Mouse (Mus musculus): Measurements from ENCODE around the gene Znfx1. TPM values are rescaled to one million over a fixed set of nuclear protein-coding genes. Genes with fewer than 3 reads are reported as not detected.
A peak's percentile ranks its signal among the peaks of the same experiment; 100 is the strongest.

Gene Znfx1
- total and polyA plus RNA-seq, 2 experiments from 2014 or later, result 4.4 to 25.4 TPM

GRCm38 (mm10) chr2:167001486-167001885, 61.3 kb downstream of the Znfx1 start:
- ATAC-seq, result no peak
- WGBS, result 75% methylated on average over 9 of the region's 9 CpGs
- Histone ChIP-seq H3K9me3 (ENCODE audit: low read length) (no peaks in the 10 kb centered on the region), H3K27ac (ENCODE audit: low read depth, low read length) (no peak overlapping the region), H3K4me2 (ENCODE audit: low read depth) (no peak overlapping the region), H3K4me1 (ENCODE audit: insufficient read depth) (no peaks in the 10 kb centered on the region), H3K36me3 (ENCODE audit: insufficient read depth) (no peaks in the 10 kb centered on the region), H3K4me3 (ENCODE audit: low read depth, low read length) (no peak overlapping the region), H3K9ac (no peak overlapping the region), H3K27me3 (ENCODE audit: insufficient read depth, low read length) (no peaks in the 10 kb centered on the region)
- no peak for TF ChIP-seq CTCF (IDR thresholded peaks at IDR 0.05; ENCODE audit: low read depth)
- DNase-seq, result no peak

- Histone ChIP-seq H3K9me3 (ENCODE audit: low read length) (no peaks in the 10 kb centered on the region), H3K27ac (ENCODE audit: low read depth, low read length) (peak overlapping the region; percentile 84), H3K4me2 (ENCODE audit: low read depth) (peak overlapping the region; percentile 61), H3K4me1 (ENCODE audit: insufficient read depth) (no peaks in the 10 kb centered on the region), H3K27me3 (ENCODE audit: insufficient read depth, low read length) (no peaks in the 10 kb centered on the region), H3K9ac (peak overlapping the region; percentile 59), H3K4me3 (ENCODE audit: low read depth, low read length) (peak overlapping the region; percentile 97), H3K36me3 (ENCODE audit: insufficient read depth) (no peaks in the 10 kb centered on the region)
- WGBS, result 39% methylated on average over 8 of the region's 8 CpGs
- DNase-seq (no peak), ATAC-seq (peak; percentile 14; the same call in 1 of the 2 replicates)
- no peak for TF ChIP-seq CTCF (IDR thresholded peaks at IDR 0.05; ENCODE audit: low read depth)
Observed at GRCm38 (mm10) chr2:166996533-166996894, 66.3 kb downstream of the Znfx1 start.

- peak within 1 kb of the TSS; percentile 97 for H3K4me3 ChIP-seq (ENCODE audit: low read depth, low read length)
- H3K27ac ChIP-seq (ENCODE audit: low read depth, low read length), result peak within 1 kb of the TSS; percentile 98
- under 1% methylated on average over 81 of the region's 88 CpGs for WGBS
- H3K9me3 ChIP-seq (ENCODE audit: low read length), result no peaks in the 10 kb centered on the region
- H3K27me3 ChIP-seq (ENCODE audit: insufficient read depth, low read length), result no peaks in the 10 kb centered on the region
- peak; percentile 100 for ATAC-seq
- no peaks in the 10 kb centered on the region for H3K36me3 ChIP-seq (ENCODE audit: insufficient read depth)
- peak within 1 kb of the TSS; percentile 84 for H3K4me2 ChIP-seq (ENCODE audit: low read depth)
- H3K9ac ChIP-seq, result peak within 1 kb of the TSS; percentile 92
- no peaks in the 10 kb centered on the region for H3K4me1 ChIP-seq (ENCODE audit: insufficient read depth)
- TF ChIP-seq CTCF (IDR thresholded peaks at IDR 0.05; ENCODE audit: low read depth), result no peak
- peak; percentile 99 for DNase-seq
Observed at GRCm38 (mm10) chr2:166995796-166996532, 66.9 kb downstream of the Znfx1 start, which contains the start of gene Stau1. Stau1 (minus strand) TSS chr2:166996299.

- Histone ChIP-seq H3K36me3 (ENCODE audit: insufficient read depth) (no peaks in the 10 kb centered on the region), H3K27me3 (ENCODE audit: insufficient read depth, low read length) (no peaks in the 10 kb centered on the region), H3K4me3 (ENCODE audit: low read depth, low read length) (peak overlapping the region; percentile 97), H3K9ac (peak overlapping the region; percentile 92), H3K27ac (ENCODE audit: low read depth, low read length) (peak overlapping the region; percentile 98), H3K4me2 (ENCODE audit: low read depth) (peak overlapping the region; percentile 84), H3K9me3 (ENCODE audit: low read length) (no peaks in the 10 kb centered on the region), H3K4me1 (ENCODE audit: insufficient read depth) (no peaks in the 10 kb centered on the region)
- 5% methylated on average over 28 of the region's 28 CpGs for WGBS
- ATAC-seq (peak; percentile 10), DNase-seq (peak; percentile 47)
- TF ChIP-seq CTCF (IDR thresholded peaks at IDR 0.05; ENCODE audit: low read depth), result no peak
Observed at GRCm38 (mm10) chr2:166995021-166995795, 67.6 kb downstream of the Znfx1 start.

GRCm38 (mm10) chr2:166991945-166992344, 70.9 kb downstream of the Znfx1 start:
- no peak overlapping the region for H3K4me3 ChIP-seq (ENCODE audit: low read depth, low read length)
- no peaks in the 10 kb centered on the region for H3K4me1 ChIP-seq (ENCODE audit: insufficient read depth)
- no peak overlapping the region for H3K4me2 ChIP-seq (ENCODE audit: low read depth)
- ATAC-seq (no peak), DNase-seq (no peak)
- no peak overlapping the region for H3K27ac ChIP-seq (ENCODE audit: low read depth, low read length)
- no peak overlapping the region for H3K9ac ChIP-seq
- no peaks in the 10 kb centered on the region for H3K9me3 ChIP-seq (ENCODE audit: low read length)
- no peak for TF ChIP-seq CTCF (IDR thresholded peaks at IDR 0.05; ENCODE audit: low read depth)
- no peaks in the 10 kb centered on the region for H3K36me3 ChIP-seq (ENCODE audit: insufficient read depth)
- H3K27me3 ChIP-seq (ENCODE audit: insufficient read depth, low read length), result no peaks in the 10 kb centered on the region

- no peaks in the 10 kb centered on the region for H3K36me3 ChIP-seq (ENCODE audit: insufficient read depth)
- no peak overlapping the region for H3K27ac ChIP-seq (ENCODE audit: low read depth, low read length)
- 88% methylated on average over 7 of the region's 7 CpGs for WGBS
- no peaks in the 10 kb centered on the region for H3K9me3 ChIP-seq (ENCODE audit: low read length)
- no peak overlapping the region for H3K4me2 ChIP-seq (ENCODE audit: low read depth)
- no peak for TF ChIP-seq CTCF (IDR thresholded peaks at IDR 0.05; ENCODE audit: low read depth)
- H3K27me3 ChIP-seq (ENCODE audit: insufficient read depth, low read length), result no peaks in the 10 kb centered on the region
- no peak overlapping the region for H3K9ac ChIP-seq
- no peak overlapping the region for H3K4me3 ChIP-seq (ENCODE audit: low read depth, low read length)
- no peaks in the 10 kb centered on the region for H3K4me1 ChIP-seq (ENCODE audit: insufficient read depth)
- ATAC-seq, result no peak
- no peak for DNase-seq
Observed at GRCm38 (mm10) chr2:166990861-166991260, 72.0 kb downstream of the Znfx1 start.

Other genes with a start within 250 kb of the Znfx1 start
- 75.9 and 79.7 TPM in 2 replicates for gene Cse1l, start 157.0 kb downstream of the Znfx1 start, total RNA-seq (2014; rRNA removed)
- gene Cse1l, start 157.0 kb downstream of the Znfx1 start, polyA plus RNA-seq (2015; fragmentation: Nextera tagmentation; extraction: Ambion mirVana), result 64.1 and 68.8 TPM in 2 replicates
- 29.7 and 39.6 TPM in 2 replicates for gene Stau1, start 66.7 kb downstream of the Znfx1 start, total RNA-seq (2014; rRNA removed)
- 75.2 and 97.3 TPM in 2 replicates for gene Stau1, start 66.7 kb downstream of the Znfx1 start, polyA plus RNA-seq (2015; fragmentation: Nextera tagmentation; extraction: Ambion mirVana)
- 37.9 and 42.5 TPM in 2 replicates for gene Ddx27, start 47.8 kb downstream of the Znfx1 start, total RNA-seq (2014; rRNA removed)
- 28.4 and 36.9 TPM in 2 replicates for gene Ddx27, start 47.8 kb downstream of the Znfx1 start, polyA plus RNA-seq (2015; fragmentation: Nextera tagmentation; extraction: Ambion mirVana)
- gene Kcnb1, start 127.1 kb upstream of the Znfx1 start, total RNA-seq (2014; rRNA removed), result 15.5 and 21.8 TPM in 2 replicates
- 2.9 and 4.1 TPM in 2 replicates for gene Kcnb1, start 127.1 kb upstream of the Znfx1 start, polyA plus RNA-seq (2015; fragmentation: Nextera tagmentation; extraction: Ambion mirVana)
- 2.5 and 4.0 TPM in 2 replicates for gene Ptgis, start 177.6 kb upstream of the Znfx1 start, total RNA-seq (2014; rRNA removed)
- gene Ptgis, start 177.6 kb upstream of the Znfx1 start, polyA plus RNA-seq (2015; fragmentation: Nextera tagmentation; extraction: Ambion mirVana), result 2.5 and 2.8 TPM in 2 replicates

Measured in forebrain, postnatal 0 days (tissue).